Mouse (Mus musculus): ENCODE measurements at regions not wholly inside any gene's neighbourhood (a gene's known extent, or its start where the extent isn't known, plus 50 kb on each side); places are given as distances from the start of the nearest gene placed in this dataset.

- ATAC-seq (ENCODE audit: low FRiP score, low TSS enrichment), result peak; percentile 84
- H3K4me2 ChIP-seq (replicated peaks; ENCODE audit: low read depth, low read length), result no peak overlapping the region
- H3K27me3 ChIP-seq (ENCODE audit: insufficient read depth, low read length), result no peaks in the 10 kb centered on the region
- H3K4me3 ChIP-seq (ENCODE audit: low read length), result no peak overlapping the region
- WGBS, result 27% methylated on average over 7 of the region's 7 CpGs
- H3K9me3 ChIP-seq (ENCODE audit: low read length), result no peaks in the 10 kb centered on the region
- H3K27ac ChIP-seq (ENCODE audit: low read length), result 0 out of 2 replicates have a peak overlapping the region, but pooled peaks have one; percentile 33
- H3K9ac ChIP-seq (replicated peaks; ENCODE audit: low read length), result no peak overlapping the region
- H3K4me1 ChIP-seq (ENCODE audit: insufficient read depth, low read length), result peaks cover 5% of the 10 kb centered on the region; the same call in 1 of the 2 replicates
- H3K36me3 ChIP-seq (ENCODE audit: insufficient read depth, low read length), result no peaks in the 10 kb centered on the region
These were observed 50.0 kb upstream of the Fggy start for GRCm38 (mm10) chr4:95507141-95507945.

Measured in kidney, embryonic 16.5 days (tissue).